Mouse (Mus musculus) forebrain, embryonic 10.5 days (tissue): ENCODE data around the gene Bex1. TPM values are rescaled to one million over a fixed set of nuclear protein-coding genes. Genes with fewer than 3 reads are reported as not detected.
"Not testable (repeated sequence)": the region's sequence is repeated elsewhere in the genome, so short reads cannot be mapped to it uniquely, and the experiment has no call there.

Experiments used
- DNase-seq: peaks from one replicate; pipeline ENCODE4 v3.0.0-alpha.2; 2017; ENCODE audit warnings: low spot score; ENCODE audit errors: extremely low spot score
- H3K27ac ChIP-seq: fragments of 300-500 bp; sonication (generic); 2 replicates; pipeline ENCODE4 v1.5.1; 2016; ENCODE audit warnings: mild to moderate bottlenecking
- H3K27me3 ChIP-seq: fragments of 300-500 bp; sonication (generic); 2 replicates; pipeline ENCODE4 v1.6.1; 2016; ENCODE audit warnings: mild to moderate bottlenecking; ENCODE audit not compliant: poor library complexity, severe bottlenecking
- H3K36me3 ChIP-seq: fragments of 300-500 bp; sonication (generic); replicated peaks from 2 replicates; pipeline ENCODE4 v1.6.1; 2016; ENCODE audit warnings: mild to moderate bottlenecking, moderate library complexity
- H3K4me1 ChIP-seq: fragments of 300-500 bp; sonication (generic); 2 replicates; pipeline ENCODE4 v1.6.1; 2016
- H3K4me3 ChIP-seq: fragments of 300-500 bp; sonication (generic); 2 replicates; pipeline ENCODE4 v1.5.1; 2016; ENCODE audit warnings: mild to moderate bottlenecking, moderate library complexity
- H3K9me3 ChIP-seq: fragments of 300-500 bp; sonication (generic); 2 replicates; pipeline ENCODE4 v1.6.1; 2016; ENCODE audit warnings: mild to moderate bottlenecking, moderate library complexity
- WGBS: fragments of 180-500 bp; shearing (Covaris S2); methylation state at CpG from one replicate; pipeline ENCODE4 v1.1.7; 2016; 5-methylcytosine and 5-hydroxymethylcytosine counted together
- polyA plus RNA-seq: library from polyadenylated mRNA; unstranded; fragments of >200 nt; fragmentation: Nextera tagmentation; extraction: Ambion mirVana; gene quantifications from 2 replicates; pipeline ENCODE4 v1.2.1, GENCODE M21; 2016

Bex1 gene
- polyA plus RNA-seq = 186 and 192 TPM in 2 replicates

DNA sequence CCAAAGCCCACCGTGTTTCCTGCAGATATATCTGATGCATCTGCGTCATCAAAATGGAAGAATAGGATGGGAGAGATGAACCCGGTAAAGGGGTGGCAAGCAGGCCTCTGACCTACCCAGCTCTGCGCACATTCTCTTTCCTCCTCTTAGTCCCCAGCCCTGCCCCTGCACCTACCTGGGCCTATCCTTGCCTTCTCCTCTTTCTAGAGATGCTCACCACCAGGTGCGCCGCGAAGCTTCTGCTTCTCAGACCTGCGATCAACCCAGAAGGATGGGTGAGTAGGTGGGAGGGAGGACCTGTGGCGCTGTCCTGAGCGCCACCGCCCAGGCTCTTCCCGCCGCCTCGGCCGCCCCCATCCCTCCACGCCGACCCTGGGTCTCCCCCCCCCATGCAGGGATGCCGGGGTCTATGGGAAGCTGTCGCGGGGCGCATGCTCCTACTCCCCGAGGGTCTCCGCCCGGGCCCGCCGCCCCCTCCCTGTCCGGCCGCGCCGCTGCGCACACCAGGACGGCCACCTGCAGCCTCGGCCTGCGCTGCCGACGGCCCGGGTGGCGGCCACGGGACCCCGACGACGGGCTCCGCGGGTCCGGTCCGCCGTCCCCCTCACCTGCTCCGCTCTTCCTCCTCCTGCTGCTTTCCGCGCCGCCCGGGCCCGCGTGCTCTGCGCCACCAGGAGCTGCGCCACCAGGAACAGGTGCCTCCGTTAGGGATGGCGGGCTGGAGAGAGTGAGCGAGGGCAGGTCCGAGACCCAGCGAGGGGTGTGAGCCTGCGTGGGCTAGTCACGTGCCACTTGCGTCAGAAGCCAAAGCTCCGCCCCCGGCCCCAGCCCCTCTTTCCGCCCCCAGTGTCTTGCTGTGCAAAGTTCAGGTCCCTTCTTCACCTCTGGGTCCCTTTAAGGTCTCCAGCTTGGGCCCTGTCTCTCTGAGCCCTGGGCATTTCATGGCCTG is at the start of gene Bex1, which contains the start of gene Tceal7:
Bex1 (minus strand) TSS at position 785 of the 949 bp plus-strand sequence.
Tceal7 (plus strand) TSS at position 51 of the 949 bp plus-strand sequence.
- H3K4me1 ChIP-seq, H3K9me3 ChIP-seq, H3K36me3 ChIP-seq: not testable (repeated sequence)
- DNase-seq = peak; percentile 14
- H3K27me3 ChIP-seq = peaks cover 17% of the 10 kb centered on the region
- peak within 1 kb of the TSS; percentile 79 for H3K27ac ChIP-seq
- WGBS = 25% methylated on average over 13 of the region's 67 CpGs
- peak within 1 kb of the TSS; percentile 56 for H3K4me3 ChIP-seq

DNA sequence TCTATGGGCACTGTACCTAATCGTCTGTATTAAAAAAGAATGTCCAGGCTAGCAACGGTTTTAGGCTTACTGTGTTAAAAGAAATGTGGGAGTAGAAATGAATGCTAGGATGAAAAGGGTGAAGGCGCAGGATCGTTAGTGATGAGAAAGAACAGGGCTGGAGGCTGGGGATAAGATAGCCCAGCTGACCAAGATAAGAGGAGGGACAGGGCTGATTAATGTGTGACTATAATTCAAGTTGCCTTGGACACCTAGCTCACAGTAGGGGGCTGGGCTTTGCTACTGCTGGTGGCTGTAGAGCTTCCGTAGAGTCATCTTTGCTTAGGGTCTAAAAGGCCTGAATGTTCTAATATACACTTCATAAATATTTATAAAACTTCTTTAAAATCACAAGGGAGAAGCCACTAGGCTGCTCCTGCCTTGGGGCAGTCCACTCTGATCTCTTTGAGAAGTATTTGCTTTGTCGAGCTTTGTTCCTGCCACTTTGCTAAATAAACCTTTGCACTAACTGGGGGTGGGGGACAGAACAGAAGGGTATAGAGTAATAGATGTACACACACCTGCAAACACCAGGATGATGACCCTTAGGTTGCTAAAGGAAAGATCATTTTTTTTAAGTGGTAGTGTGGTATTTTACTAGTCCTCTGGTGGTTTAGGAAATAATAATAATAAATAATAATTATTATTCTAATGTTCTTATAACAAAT is 36.9 kb upstream of the Bex1 start:
- H3K9me3 ChIP-seq = no peaks in the 10 kb centered on the region
- no peak overlapping the region for H3K4me3 ChIP-seq
- H3K36me3 ChIP-seq = peaks cover 11% of the 10 kb centered on the region
- H3K27me3 ChIP-seq = peaks cover 38% of the 10 kb centered on the region
- H3K4me1 ChIP-seq = no peaks in the 10 kb centered on the region
- DNase-seq = no peak
- whole genome bisulfite sequencing = 66% methylated on average over 6 of the region's 6 CpGs
- no peak overlapping the region for H3K27ac ChIP-seq

DNA sequence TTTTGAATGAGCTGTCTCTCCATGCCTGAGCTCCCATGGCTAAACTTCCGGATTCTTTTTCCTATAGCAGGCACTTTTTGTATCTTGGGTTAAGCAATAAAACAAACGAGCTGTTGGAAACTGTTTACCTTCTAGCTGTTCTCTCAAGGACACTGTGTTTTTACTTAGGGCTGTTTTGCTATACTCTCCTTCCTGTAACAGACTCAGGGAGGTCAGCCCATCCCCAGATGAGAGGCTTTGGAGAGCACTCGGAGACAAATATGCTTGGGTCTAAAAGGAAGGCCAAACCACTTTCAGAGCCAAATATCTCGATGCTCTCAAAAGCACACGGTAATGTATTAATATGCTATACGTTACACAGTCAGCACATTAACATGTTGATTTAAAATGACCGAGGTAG is 34.4 kb upstream of the Bex1 start:
- H3K4me3 ChIP-seq = no peak overlapping the region
- no peak overlapping the region for H3K27ac ChIP-seq
- peaks cover 16% of the 10 kb centered on the region for H3K36me3 ChIP-seq
- no peak for DNase-seq
- peaks cover 51% of the 10 kb centered on the region for H3K27me3 ChIP-seq
- no peaks in the 10 kb centered on the region for H3K9me3 ChIP-seq
- WGBS = 85% methylated on average over 7 of the region's 7 CpGs
- H3K4me1 ChIP-seq = peaks cover 7% of the 10 kb centered on the region

DNA sequence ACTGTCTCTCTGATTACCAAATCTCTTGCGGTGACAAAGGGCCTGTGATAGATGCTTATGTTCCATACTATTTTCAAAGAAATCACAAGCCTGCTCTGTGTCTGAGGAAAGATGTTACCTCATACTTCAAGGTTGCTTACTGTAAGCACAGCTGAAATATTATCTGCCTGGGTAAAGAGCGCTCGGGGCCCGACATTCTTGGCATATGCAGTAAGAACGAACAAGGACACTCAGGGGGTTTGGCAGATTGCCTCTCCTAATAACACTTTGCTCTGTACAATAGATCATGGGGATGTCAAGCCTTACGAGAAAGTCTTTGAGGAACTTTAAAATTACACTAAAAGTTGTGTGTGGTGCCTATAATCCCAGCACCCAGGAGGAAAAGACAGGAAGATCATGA is 33.5 kb upstream of the Bex1 start:
- H3K27ac ChIP-seq = no peak overlapping the region
- DNase-seq = no peak
- WGBS = 90% methylated on average over 6 of the region's 6 CpGs

GRCm38 (mm10) chrX:136245521-136246071 is 30.3 kb upstream of the Bex1 start:
- Histone ChIP-seq H3K9me3 (no peaks in the 10 kb centered on the region), H3K27ac (peak overlapping the region; percentile 89), H3K36me3 (peaks cover 16% of the 10 kb centered on the region), H3K4me1 (peaks cover 7% of the 10 kb centered on the region), H3K4me3 (peak overlapping the region; percentile 62), H3K27me3 (peaks cover 46% of the 10 kb centered on the region)
- WGBS = 18% methylated on average over 15 of the region's 15 CpGs
- DNase-seq = peak; percentile 23

More for the DNA sequence above, 33.5 kb upstream of the Bex1 start:
- Histone ChIP-seq H3K36me3 (peaks cover 16% of the 10 kb centered on the region), H3K4me1 (peaks cover 7% of the 10 kb centered on the region), H3K9me3 (no peaks in the 10 kb centered on the region), H3K27me3 (peaks cover 53% of the 10 kb centered on the region), H3K4me3 (no peak overlapping the region)

- 25% methylated on average over 20 of the region's 20 CpGs for WGBS
- DNase-seq = peak; percentile 72
- H3K27me3 ChIP-seq = peaks cover 37% of the 10 kb centered on the region
- H3K9me3 ChIP-seq = no peaks in the 10 kb centered on the region
- H3K4me1 ChIP-seq = peaks cover 7% of the 10 kb centered on the region
- H3K4me3 ChIP-seq = peak within 1 kb of the TSS; percentile 62
- H3K36me3 ChIP-seq = peaks cover 16% of the 10 kb centered on the region
- peak within 1 kb of the TSS; percentile 89 for H3K27ac ChIP-seq
These were observed 29.4 kb upstream of the Bex1 start, which contains the start of gene Tceal9 for GRCm38 (mm10) chrX:136244574-136245229. Tceal9 (plus strand) TSS chrX:136245079.

DNA sequence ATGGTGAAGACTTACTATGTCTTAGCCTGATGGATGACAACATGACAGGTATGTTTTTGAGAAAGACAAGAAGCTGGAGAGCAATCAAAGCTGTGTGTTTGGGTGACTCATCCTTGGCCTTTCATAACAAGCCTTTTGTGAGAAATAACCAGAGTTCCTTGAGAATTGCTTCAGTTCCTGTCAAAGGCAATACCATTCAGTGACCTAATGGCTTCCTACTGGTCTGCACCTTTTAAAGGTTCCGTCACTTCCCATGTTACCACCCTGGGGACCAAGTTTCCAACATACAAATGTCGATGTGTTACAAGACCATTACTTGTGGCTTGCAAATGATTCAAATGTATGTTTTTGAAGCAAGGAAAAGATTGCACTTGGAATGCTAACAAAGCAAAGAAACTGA is 27.9 kb upstream of the Bex1 start:
- no peak for DNase-seq
- Histone ChIP-seq H3K4me1 (peaks cover 7% of the 10 kb centered on the region), H3K27ac (no peak overlapping the region), H3K4me3 (no peak overlapping the region), H3K36me3 (peaks cover 15% of the 10 kb centered on the region), H3K9me3 (no peaks in the 10 kb centered on the region), H3K27me3 (peaks cover 31% of the 10 kb centered on the region)
- 92% methylated on average over 2 of the region's 2 CpGs for WGBS

DNA sequence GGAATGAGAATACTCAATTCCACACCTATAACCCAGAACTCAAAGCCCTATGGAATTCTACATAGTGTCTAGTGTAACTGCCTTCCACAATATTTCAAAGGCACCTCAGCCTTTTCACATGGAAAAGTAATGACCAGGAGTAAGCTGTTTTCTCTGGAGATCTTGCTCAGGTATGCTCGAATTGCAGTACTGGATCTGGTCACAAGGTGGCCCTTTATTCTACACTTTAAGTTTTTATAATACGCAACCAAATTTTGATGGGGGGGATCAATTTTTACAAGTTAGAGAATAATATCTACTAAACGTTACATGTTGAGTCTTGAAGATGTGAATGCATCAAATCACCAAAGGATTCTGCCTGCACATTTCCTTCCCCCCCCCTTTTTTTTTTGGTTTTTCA is 22.8 kb upstream of the Bex1 start:
- Histone ChIP-seq H3K27me3 (peaks cover 22% of the 10 kb centered on the region), H3K9me3 (no peaks in the 10 kb centered on the region), H3K27ac (no peak overlapping the region), H3K4me3 (no peak overlapping the region), H3K4me1 (no peaks in the 10 kb centered on the region), H3K36me3 (no peaks in the 10 kb centered on the region)
- no peak for DNase-seq
- 57% methylated on average over 3 of the region's 3 CpGs for WGBS

DNA sequence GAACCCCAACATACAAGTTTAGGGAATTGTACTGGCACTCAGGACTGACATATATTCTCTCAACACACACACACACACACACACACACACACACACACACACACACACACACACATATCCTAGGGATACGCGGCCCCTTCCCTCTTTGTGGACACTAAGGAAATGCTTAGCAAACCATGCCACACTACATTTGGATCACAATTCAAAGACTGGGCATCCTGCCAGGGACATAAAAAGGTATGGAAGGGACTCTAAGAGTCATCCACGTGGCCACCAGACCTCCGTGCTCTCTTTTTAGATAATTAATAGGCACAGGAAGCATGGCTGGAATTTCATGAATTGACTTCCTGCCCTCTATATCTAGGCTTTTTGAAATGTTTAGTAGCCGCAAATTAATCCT is 12.5 kb upstream of the Bex1 start:
- H3K4me1 ChIP-seq = no peaks in the 10 kb centered on the region
- no peak overlapping the region for H3K4me3 ChIP-seq
- H3K27ac ChIP-seq = no peak overlapping the region
- no peaks in the 10 kb centered on the region for H3K36me3 ChIP-seq
- no peak for DNase-seq
- peaks cover 45% of the 10 kb centered on the region for H3K27me3 ChIP-seq
- H3K9me3 ChIP-seq = no peaks in the 10 kb centered on the region
- 86% methylated on average over 5 of the region's 5 CpGs for WGBS

DNA sequence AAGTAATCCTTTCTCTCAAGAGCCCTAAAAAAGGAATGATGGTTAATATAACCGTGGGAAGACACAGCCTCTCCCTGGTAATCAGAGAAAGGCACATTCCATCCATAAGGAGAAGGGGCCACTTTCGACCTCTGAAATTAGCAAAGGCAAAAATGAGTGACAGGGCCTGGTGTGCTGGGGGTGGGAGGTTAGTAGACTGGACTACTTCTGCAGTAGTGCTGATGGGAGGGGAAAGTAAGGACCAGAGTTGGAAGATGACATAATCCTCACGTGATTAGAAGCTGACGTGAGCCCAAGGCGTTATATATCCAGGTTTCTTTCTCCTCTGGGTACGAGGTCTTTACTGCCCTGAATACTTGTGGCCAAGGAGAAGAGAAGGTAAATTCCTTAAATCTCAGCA is 8.4 kb upstream of the Bex1 start:
- H3K27me3 ChIP-seq = peaks cover 42% of the 10 kb centered on the region
- H3K4me3 ChIP-seq = no peak overlapping the region
- whole genome bisulfite sequencing = 75% methylated on average over 6 of the region's 6 CpGs
- no peaks in the 10 kb centered on the region for H3K9me3 ChIP-seq
- no peak for DNase-seq
- no peaks in the 10 kb centered on the region for H3K4me1 ChIP-seq
- no peaks in the 10 kb centered on the region for H3K36me3 ChIP-seq
- no peak overlapping the region for H3K27ac ChIP-seq

GRCm38 (mm10) chrX:136216303-136216702 is 990 bp upstream of the Bex1 start:
- Histone ChIP-seq H3K27ac (no peak overlapping the region), H3K4me3 (no peak overlapping the region), H3K9me3 (no peaks in the 10 kb centered on the region), H3K36me3 (peaks cover 9% of the 10 kb centered on the region; the same call in 1 of the 2 replicates), H3K4me1 (peaks cover 5% of the 10 kb centered on the region), H3K27me3 (peaks cover 17% of the 10 kb centered on the region)
- 82% methylated on average over 1 of the region's 1 CpGs for WGBS
- DNase-seq = no peak

DNA sequence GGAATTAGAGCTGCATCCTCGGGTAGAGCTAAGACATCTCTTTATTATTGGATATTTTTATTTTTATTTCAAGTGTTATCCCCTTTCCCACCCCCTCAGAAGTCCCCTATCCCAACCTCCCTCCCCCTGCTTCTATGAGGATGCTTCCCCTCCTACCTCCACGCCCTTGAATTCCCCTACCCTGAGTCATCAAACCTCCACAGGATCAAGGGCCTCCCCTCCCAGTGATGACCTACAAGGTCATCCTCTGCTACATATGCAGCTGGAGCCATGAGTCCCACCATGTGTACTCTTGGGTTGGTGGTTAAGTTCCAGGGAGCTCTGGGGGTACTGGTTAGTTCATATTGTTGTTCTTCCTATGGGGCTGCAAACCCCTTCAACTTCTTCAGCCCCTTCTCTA is 1.9 kb downstream of the Bex1 start:
- no peak for DNase-seq
- H3K4me1 ChIP-seq = peaks cover 5% of the 10 kb centered on the region
- 90% methylated on average over 2 of the region's 2 CpGs for WGBS
- H3K4me3 ChIP-seq = no peak overlapping the region
- H3K9me3 ChIP-seq = no peaks in the 10 kb centered on the region
- no peak overlapping the region for H3K27ac ChIP-seq
- peaks cover 17% of the 10 kb centered on the region; the same call in 1 of the 2 replicates for H3K27me3 ChIP-seq
- peaks cover 9% of the 10 kb centered on the region; the same call in 1 of the 2 replicates for H3K36me3 ChIP-seq
